Mouse (Mus musculus): Measurements from ENCODE around the gene Mtss1l.

Gene Mtss1l

GRCm38 (mm10) chr8:110720685-110721598 lies at the start of gene Mtss1l:
Mtss1l (plus strand) TSS chr8:110721476.
- DNase-seq (ENCODE audit: low spot score): peak; percentile 85

GRCm38 (mm10) chr8:110672133-110672532 lies 49.1 kb upstream of the Mtss1l start:
- no peak for DNase-seq (ENCODE audit: low spot score)

GRCm38 (mm10) chr8:110673168-110673567 lies 48.1 kb upstream of the Mtss1l start:
- DNase-seq (ENCODE audit: low spot score): no peak

- no peak for DNase-seq (ENCODE audit: low spot score)
Observed at GRCm38 (mm10) chr8:110674589-110674988, 46.7 kb upstream of the Mtss1l start.

- no peak for DNase-seq (ENCODE audit: low spot score)
Observed at GRCm38 (mm10) chr8:110676702-110677101, 44.6 kb upstream of the Mtss1l start.

- DNase-seq (ENCODE audit: low spot score): no peak
Observed at GRCm38 (mm10) chr8:110677174-110677660, 44.1 kb upstream of the Mtss1l start.

- DNase-seq (ENCODE audit: low spot score): no peak
Observed at GRCm38 (mm10) chr8:110678989-110679388, 42.3 kb upstream of the Mtss1l start.

- DNase-seq (ENCODE audit: low spot score): peak; percentile 72
Observed at GRCm38 (mm10) chr8:110687726-110688125, 33.5 kb upstream of the Mtss1l start.

GRCm38 (mm10) chr8:110689961-110690360 lies 31.3 kb upstream of the Mtss1l start:
- DNase-seq (ENCODE audit: low spot score): no peak

- DNase-seq (ENCODE audit: low spot score): no peak
Observed at GRCm38 (mm10) chr8:110694226-110694625, 27.1 kb upstream of the Mtss1l start.

GRCm38 (mm10) chr8:110694826-110695225 lies 26.4 kb upstream of the Mtss1l start:
- no peak for DNase-seq (ENCODE audit: low spot score)

- no peak for DNase-seq (ENCODE audit: low spot score)
Observed at GRCm38 (mm10) chr8:110695431-110695830, 25.8 kb upstream of the Mtss1l start.

- no peak for DNase-seq (ENCODE audit: low spot score)
Observed at GRCm38 (mm10) chr8:110696051-110696450, 25.2 kb upstream of the Mtss1l start.

- no peak for DNase-seq (ENCODE audit: low spot score)
Observed at GRCm38 (mm10) chr8:110697571-110697970, 23.7 kb upstream of the Mtss1l start.

- DNase-seq (ENCODE audit: low spot score): no peak
Observed at GRCm38 (mm10) chr8:110698098-110698497, 23.2 kb upstream of the Mtss1l start.

GRCm38 (mm10) chr8:110699501-110699900 lies 21.8 kb upstream of the Mtss1l start:
- DNase-seq (ENCODE audit: low spot score): no peak

- DNase-seq (ENCODE audit: low spot score): no peak
Observed at GRCm38 (mm10) chr8:110700561-110700960, 20.7 kb upstream of the Mtss1l start.

- DNase-seq (ENCODE audit: low spot score): no peak
Observed at GRCm38 (mm10) chr8:110702636-110703459, 18.4 kb upstream of the Mtss1l start.

GRCm38 (mm10) chr8:110703460-110704061 lies 17.7 kb upstream of the Mtss1l start:
- DNase-seq (ENCODE audit: low spot score): no peak

GRCm38 (mm10) chr8:110704103-110704502 lies 17.2 kb upstream of the Mtss1l start:
- DNase-seq (ENCODE audit: low spot score): no peak

GRCm38 (mm10) chr8:110705391-110706287 lies 15.6 kb upstream of the Mtss1l start:
- DNase-seq (ENCODE audit: low spot score): no peak
